Mouse (Mus musculus): Measurements from ENCODE around the gene P2ry14.
"Not testable (repeated sequence)": the region's sequence is repeated elsewhere in the genome, so short reads cannot be mapped to it uniquely, and the experiment has no call there.

The P2ry14 gene

DNA sequence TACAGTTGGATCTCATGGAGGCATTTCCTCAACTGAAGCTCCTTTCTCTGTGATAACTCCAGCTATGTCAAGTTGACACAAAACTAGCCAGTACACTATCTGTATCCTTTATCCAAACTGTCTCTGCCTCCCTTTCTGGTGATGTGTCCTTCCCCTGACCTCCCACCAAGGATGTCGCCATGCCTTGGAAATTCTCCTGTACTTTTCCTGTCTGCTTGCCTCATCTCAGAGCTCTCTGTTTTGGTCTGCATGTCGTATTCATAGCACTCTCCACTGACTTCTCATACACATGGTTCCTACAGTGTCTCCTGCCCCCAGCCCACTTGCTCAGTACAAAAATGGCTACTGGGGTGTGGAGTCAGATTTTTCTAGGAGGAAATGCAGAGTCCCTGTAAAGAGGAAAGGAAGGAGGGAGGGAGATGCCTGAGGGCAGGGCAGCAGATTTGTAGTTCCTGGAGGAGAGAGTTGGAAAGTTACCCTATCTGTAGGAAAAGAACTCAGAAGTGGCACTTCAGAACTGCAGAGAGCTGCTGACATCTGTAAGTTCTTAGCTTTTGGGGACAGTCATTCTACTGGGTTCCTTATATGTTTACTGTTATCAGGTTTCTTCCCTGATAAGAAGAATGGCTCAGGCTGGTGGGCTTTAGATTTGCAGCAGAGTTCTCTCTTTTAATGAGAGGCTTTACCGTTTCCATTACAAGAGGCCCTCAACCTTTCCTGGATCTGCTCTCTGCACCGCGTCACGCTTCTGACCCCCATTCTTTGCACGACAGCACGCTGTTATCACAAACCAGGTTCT lies 11.7 kb downstream of the P2ry14 start:
- DNase-seq = no peak

GRCm38 (mm10) chr3:59140941-59141340 lies 12.5 kb downstream of the P2ry14 start:
- not testable (repeated sequence) for DNase-seq

- DNase-seq = no peak
Measured at GRCm38 (mm10) chr3:59140115-59140514, 13.3 kb downstream of the P2ry14 start.

DNA sequence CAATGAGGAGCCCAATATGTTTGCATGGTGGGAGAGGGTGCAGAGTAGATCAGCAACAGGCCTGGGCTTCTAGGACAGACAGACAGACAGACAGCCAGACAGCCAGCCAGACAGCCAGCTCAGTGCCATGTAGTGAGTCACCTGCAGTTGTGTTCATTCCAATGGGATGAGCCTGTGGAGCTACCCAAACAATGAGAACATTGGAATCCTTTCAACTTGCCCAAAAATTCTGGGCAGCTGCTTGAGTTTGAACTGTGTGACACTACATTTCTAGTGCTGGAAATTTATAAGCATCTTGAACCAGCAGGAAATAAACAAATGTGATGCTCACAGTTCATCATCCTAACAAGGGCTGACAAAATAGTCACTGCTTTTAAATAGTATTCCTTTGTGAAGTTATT lies 13.8 kb downstream of the P2ry14 start:
- DNase-seq = no peak

- no peak for DNase-seq
Measured at GRCm38 (mm10) chr3:59138946-59139468, 14.4 kb downstream of the P2ry14 start.

- DNase-seq = no peak
Measured at GRCm38 (mm10) chr3:59135911-59136653, 17.3 kb downstream of the P2ry14 start.

DNA sequence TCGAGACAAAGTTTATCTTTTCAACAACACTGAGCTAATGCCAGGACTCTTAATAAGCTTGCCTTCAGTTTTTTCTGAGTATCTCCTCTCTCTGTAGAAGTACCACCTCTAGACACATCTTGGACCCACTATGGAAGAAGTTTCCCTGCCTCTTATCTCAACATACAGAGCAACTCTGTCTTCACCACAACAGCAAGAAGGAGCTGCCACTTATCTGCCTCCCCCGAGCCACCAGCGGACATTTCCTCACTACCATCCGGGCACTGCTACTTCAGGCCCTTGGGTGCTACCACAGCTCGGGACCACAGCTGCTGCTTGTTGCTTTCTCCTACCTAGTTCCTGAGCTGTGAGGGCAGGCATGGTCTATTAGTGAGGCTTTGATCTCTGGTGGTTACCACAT lies 20.2 kb downstream of the P2ry14 start:
- DNase-seq = no peak

GRCm38 (mm10) chr3:59131966-59132365 lies 21.5 kb downstream of the P2ry14 start:
- DNase-seq = no peak

DNA sequence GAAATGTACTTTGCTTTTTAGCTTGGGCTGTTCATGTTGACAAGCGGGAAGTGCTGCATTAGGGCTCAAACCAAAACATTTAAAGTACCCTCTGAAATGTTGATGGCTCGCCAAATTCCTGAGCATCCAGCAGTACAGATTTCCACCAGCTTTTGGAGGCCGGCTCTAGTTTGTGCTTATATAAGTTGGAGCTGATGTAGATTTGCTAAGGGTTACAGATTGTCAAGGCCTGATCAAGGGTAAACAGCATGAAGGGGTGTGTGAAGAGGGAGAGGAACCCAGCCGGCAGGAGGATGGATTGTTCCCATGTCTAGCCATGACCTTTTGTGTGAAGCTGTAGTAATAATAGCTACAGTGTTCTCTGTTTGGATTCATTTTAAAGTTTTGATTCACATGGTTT lies 22.3 kb downstream of the P2ry14 start:
- DNase-seq = no peak

GRCm38 (mm10) chr3:59130431-59130830 lies 23.0 kb downstream of the P2ry14 start:
- no peak for DNase-seq

GRCm38 (mm10) chr3:59129547-59129946 lies 23.9 kb downstream of the P2ry14 start:
- no peak for DNase-seq

DNA sequence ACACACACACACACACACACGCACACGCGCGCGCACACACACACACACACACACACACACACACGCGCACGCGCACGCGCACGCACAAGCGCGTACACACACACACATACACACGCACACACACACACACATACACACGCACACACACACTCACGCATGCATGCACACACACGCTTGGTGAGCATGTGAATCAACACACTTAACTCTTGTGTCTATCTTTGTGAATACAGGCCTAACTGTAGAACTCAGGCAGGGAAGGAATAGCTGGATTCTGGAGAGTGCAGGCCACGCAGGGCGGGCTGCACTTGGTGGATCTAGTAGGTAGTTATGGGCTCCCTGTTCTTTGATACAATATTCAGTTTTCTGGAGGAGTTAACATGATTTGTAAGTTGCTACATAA lies 24.7 kb downstream of the P2ry14 start:
- no peak for DNase-seq

DNA sequence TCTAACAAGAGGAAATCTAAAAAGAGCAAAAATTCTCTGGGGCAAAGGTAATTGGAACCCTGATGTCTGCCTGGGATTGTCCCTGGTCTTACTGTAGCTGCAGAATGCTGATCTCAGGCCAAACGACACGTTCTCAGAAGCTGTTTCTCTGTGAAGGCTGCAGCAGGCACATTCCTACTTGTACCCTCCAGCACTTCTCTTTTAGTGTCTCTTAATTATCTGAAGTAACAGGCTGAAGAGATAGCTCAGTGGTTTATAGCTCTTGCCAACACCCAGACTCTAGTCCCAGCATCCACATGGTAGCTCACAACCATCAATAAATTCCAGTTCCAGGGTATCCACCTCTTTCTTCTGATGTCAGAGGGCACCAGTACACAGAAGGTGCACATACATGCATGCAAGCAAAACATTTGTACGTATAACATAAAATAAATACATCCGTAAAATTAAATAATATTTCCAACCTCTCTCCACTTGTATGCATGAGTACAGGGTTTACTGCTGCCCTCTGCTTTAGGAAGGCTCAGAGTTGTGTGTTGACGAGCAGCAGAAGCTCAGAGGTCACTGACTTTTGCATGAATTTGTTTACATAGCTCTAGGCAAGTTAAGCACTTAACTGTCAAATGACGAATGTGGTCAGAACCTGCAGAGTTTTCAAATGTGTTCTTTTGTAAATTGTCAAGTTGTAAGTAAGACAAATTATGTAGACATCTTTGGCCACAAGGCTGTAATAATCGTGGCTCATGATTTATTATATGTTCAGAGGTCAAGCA lies 27.4 kb downstream of the P2ry14 start:
- no peak for DNase-seq

DNA sequence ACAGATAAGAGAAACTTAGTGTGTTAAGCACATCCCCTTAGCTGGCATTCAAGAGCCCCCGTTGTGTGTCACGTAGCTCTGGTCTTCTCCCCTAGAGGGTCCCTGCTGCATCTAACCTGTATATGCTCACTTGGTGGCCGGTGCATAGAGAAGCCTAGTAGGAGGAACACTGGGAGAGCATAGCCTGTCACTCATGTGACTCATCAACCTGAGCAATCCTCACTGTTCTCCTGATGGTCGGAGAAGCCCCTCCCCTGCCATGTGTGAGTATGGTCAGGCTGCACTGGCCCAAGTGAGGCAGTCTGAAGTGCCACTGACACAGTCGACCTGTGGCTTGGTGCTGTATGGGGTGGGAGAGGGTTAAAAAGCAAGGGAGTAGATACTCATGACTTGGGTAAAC lies 28.4 kb downstream of the P2ry14 start:
- DNase-seq = no peak

DNA sequence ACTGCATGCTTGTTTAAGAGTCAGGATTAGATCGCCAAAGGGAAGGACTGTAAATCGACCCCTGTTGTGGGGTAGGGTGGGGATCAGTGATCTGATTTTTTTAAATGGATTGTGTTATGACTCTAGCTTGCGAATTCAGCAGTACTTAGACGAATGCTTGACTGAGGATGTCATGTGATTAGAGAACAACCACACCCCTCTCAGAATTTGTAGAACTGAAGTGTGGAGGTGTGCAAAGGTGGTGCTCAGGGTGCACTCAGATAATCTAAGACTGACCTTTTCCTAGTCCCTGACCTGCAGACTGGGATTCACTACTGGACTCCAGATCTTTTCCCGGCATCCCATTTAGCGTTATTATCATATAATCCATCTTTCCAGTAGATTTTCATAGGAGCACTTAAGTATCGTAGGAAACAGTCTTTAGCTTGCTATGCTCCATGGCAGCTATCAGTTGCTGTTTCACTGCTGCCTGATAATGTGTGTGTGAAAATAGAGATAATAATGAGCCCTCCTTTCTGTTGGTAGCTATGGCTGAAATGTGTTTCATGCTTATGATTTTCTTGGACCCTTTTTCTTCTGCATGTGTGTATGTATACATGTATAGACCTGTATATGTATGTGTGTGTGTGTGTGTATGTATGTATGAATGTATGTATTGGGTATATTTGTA lies 31.5 kb downstream of the P2ry14 start:
- no peak for DNase-seq

DNA sequence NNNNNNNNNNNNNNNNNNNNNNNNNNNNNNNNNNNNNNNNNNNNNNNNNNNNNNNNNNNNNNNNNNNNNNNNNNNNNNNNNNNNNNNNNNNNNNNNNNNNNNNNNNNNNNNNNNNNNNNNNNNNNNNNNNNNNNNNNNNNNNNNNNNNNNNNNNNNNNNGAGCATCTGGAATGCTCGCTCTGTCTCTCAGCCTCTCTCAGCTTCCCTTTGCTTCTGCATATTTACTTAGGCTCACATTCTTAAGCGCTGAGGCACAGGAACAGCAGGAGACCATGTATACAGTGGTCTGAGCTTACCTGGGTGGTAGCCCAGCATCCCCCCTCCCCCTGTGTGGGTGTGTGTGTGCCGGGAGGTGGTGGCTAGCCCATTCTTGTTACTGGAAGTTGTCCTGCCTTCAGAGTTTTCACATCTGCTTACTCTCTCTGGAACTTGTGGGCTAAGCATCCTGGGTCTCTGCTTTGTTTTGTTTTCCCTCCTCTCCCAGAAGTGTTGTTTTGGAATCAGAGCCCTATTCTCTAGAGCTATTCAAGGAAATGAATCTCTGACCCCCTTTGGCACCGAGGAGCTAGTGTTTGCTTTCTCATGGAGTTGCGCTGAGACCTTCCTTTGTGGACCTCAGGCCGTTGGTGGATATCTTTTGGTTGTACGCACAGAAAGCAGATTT lies 32.2 kb downstream of the P2ry14 start:
- DNase-seq = no peak

DNA sequence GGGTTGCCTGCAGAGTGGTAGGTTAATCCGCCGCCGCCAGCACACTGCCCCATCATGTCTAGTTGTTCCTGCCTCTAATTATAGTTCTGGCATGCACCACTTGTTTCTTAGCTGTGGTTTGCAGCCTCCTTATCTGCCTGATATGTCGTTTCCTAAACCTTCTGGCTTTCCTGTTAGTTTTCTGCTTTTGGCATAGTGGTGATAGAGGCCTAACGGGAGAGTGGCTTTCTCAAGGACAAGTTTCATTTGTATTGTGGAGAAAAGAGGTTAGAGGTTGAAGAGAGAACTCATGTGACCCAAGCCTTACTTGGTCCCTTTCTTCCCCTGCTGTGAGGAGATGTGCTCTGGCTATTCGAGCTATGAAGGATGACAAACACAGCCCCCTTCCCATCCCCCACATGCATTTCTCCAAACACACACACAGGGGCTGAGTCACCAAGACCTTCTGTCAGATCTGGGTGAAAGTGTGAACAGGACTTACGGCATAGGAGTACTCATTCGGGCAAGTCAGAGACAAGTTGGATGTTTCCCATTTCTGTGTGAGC lies 39.4 kb downstream of the P2ry14 start:
- no peak for DNase-seq

DNA sequence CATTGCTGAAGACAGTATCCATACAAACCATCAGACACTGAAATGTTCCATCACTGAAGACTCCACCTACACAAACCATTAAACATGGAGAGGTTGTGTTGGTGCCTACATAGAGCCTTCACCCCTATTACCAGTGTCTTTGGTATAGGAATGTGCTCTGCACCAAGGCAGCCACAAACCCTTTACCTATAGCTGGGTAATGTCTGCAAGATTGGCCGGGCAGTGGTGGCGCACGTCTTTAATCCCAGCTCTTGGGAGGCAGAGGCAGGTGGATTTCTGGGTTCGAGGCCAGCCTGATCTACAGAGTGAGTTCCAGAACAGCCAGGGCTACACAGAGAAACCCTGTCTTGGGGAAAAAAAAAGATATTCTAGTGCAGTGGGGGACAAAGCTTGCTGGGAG lies 40.1 kb downstream of the P2ry14 start:
- not testable (repeated sequence) for DNase-seq

DNA sequence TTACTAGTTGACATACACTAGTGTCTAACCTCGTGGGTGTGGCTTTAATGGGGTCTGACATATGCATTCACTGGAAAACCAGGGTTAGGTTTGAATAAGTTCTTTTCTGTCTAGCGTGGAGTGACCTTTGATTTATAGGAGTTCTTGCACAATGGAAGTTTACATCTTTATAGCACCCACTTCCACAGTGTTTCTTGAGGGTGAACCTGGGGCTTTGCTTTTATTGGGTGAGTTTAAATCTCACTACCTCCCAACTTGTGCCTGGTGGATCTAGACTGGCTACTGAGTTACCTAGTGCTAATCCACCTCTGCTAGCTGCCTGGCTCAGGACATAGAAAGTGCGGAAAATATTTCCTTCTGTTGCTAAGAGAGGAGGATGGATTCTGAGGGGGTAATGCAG lies 41.5 kb downstream of the P2ry14 start:
- no peak for DNase-seq

- DNase-seq = not testable (repeated sequence)
Measured at GRCm38 (mm10) chr3:59109834-59110233, 43.6 kb downstream of the P2ry14 start.

DNA sequence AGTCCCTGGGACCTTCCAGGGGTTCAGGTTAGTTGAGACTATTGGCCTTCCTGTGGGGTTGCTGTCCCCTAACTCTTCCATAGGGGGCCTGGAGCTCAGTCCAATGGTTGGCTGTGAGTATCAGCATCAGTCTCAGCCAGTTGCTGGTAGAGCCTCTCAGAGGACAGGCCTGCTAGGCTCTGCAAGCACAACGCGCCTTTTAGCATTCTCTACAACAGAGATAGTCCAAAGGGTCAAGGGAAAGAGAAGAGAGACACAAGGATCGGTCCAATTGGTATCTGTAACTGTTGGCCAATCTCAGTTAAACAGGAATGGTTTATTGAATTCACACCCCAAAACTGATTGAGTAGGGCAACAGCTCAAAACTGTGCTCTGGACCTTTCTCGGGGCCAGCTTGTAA lies 46.0 kb downstream of the P2ry14 start:
- no peak for DNase-seq

- DNase-seq = no peak
Measured at GRCm38 (mm10) chr3:59104462-59104861, 49.0 kb downstream of the P2ry14 start.

All from cerebellum, adult 11 months (tissue).